Mouse (Mus musculus) embryonic stem cell, embryonic (primary cell): ENCODE results near the gene Cramp1l.

Source experiments
- CTCF ChIA-PET, 4 experiments: fragments of 300-600 bp in 2 of 4; fragments of 350-600 bp in 2 of 4; sonication (Branson Sonifier 250); formaldehyde crosslinking; loops; one replicate each; lab custom pipeline; 2022; ENCODE audit warnings: inconsistent platforms in 2 of 4; lab: Charles Lee
- POLR2A ChIA-PET, 4 experiments: fragments of 300-600 bp in 2 of 4; fragments of 350-600 bp in 2 of 4; sonication (Branson Sonifier 250); formaldehyde crosslinking; loops; one replicate each; lab custom pipeline; 2022; ENCODE audit warnings: antibody characterized with exemption in 4 of 4, inconsistent platforms in 1 of 4; lab: Charles Lee

Cramp1l gene

DNA sequence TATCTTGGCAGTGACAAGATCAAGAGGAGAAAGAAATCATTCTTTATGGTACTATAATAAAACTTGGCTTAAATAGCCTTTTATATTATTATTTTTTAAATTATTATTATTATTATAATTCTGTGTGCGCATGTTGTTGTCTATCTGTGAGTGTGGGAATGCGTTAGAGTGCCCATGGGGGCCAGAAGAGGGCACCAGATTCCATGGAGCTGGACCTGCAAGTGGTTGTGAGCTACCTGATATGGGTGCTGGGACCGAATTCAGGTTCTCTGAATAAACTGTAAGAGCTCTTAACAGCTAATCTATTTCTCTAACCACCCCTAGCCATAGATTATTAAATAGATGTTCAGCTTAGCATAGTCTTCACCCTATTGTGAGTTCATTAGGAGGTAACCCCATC is 10.5 kb downstream of the Cramp1l start:
- POLR2A ChIA-PET: interaction anchor here in 3 of 4 experiments (0.9 to 2.5 kb wide), 5 partner anchors 10 to 45 kb away, joined by 3 to 7 read pairs (median 6); partner anchors contain the start of genes Cramp1l (in 2 of the 3), Ift140 (in 2 of the 3) and Jpt2 (in 1 of the 3)
- CTCF ChIA-PET: interaction anchor here in 2 of 4 experiments (0.6 to 1.2 kb wide), 2 partner anchors 12 to 78 kb away, joined by 3 to 4 read pairs; partner anchors contain the start of gene Tmem204 (in 1 of the 2)

DNA sequence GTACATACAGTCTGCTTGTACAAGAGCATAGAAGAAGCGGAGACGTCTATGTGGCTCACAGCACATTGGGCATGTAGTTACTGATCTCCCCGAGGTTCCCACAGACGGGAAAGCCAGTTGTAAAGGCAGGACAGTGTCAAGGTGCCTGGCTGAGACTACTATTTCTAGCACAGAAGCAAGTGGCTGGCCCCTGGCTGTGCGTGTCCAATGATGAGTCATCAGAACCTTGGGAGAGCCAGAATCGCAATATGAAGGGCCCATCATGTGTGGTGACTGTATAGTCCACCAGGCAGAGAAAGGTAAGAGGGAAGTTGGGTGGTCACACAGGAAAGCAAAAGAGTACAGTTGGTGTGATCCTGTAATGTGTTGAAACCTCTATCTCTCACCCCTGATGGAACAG is 20.9 kb downstream of the Cramp1l start:
- ChIA-PET POLR2A (interaction anchor here in 2 of 4 experiments (0.6 to 2.2 kb wide), 2 partner anchors 8 to 18 kb away, joined by 3 to 5 read pairs; no protein-coding TSS in a partner anchor), CTCF (interaction anchor here in 1 of 4 experiments (0.6 kb wide), 1 partner anchor 93 kb away, joined by 3 read pairs; no protein-coding TSS in a partner anchor)

DNA sequence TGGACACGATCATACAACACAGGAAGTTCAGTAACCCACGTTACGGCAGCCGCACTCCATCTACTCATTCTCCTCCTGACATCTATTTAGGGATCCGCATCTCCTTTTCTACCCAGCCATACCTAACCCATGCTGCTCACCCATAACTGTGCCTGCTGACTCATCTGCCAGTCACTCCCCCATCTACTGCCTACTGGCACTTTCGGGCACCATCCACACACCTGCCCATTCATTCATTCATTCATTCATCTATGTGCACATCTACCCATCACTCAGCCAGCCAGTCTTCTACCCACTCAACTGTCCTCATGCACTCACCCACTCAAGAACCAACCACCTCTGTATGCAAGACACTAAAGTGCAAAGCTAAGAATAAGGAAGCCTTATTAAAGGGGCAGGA is 28.4 kb downstream of the Cramp1l start:
- POLR2A ChIA-PET: interaction anchor here in 2 of 4 experiments (0.7 to 1.7 kb wide), 3 partner anchors 9 to 113 kb away, joined by 3 to 5 read pairs (median 3); partner anchors contain the start of genes Cramp1l (in 1 of the 2) and Ift140 (in 1 of the 2)
- CTCF ChIA-PET: no interaction called here

DNA sequence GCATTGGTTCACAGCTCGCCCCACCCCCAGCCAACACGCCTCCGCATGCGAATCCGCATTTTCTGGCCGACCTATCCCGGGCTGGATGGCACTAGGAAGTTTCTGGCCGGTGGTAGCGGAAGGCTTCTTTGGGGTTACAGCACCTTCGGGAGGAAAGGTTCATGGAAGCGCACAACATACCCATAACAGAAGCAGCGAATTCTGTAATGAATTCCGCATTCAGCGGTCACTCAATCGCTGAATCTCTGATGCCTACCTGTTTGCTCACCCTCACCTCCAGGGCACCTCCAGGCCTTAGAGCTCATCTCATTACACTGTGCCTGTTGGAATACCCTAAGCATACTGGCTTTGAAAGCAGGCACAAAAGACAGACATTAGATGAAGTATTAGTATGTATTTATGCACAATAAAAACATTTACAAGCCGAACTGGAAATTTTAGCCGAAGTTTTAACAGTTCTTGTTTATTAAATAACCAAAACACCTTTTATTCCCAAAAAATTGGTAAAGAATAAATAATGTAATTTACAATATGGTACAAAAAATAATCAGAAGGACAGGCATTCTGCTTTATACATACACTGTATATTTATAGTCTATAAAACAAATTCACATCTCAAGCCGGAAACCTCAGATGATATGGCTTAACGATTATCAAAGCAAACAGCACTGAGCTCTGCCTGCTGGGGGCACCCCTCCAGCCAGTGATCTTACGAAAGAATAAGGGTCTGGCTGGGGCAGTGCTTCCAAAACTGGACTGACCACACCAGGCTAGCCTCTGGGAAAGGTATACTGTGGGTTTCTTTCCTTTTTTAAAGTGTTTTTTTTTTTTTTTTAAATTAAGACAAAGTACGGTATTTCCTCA is 54.5 kb downstream of the Cramp1l start:
- CTCF ChIA-PET: interaction anchor here in 2 of 4 experiments (0.6 to 2.5 kb wide), 9 partner anchors 9 to 336 kb away, joined by 3 to 12 read pairs (median 3); partner anchors contain the start of genes Cramp1l (in 1 of the 2) and Mapk8ip3 (in 1 of the 2)

DNA sequence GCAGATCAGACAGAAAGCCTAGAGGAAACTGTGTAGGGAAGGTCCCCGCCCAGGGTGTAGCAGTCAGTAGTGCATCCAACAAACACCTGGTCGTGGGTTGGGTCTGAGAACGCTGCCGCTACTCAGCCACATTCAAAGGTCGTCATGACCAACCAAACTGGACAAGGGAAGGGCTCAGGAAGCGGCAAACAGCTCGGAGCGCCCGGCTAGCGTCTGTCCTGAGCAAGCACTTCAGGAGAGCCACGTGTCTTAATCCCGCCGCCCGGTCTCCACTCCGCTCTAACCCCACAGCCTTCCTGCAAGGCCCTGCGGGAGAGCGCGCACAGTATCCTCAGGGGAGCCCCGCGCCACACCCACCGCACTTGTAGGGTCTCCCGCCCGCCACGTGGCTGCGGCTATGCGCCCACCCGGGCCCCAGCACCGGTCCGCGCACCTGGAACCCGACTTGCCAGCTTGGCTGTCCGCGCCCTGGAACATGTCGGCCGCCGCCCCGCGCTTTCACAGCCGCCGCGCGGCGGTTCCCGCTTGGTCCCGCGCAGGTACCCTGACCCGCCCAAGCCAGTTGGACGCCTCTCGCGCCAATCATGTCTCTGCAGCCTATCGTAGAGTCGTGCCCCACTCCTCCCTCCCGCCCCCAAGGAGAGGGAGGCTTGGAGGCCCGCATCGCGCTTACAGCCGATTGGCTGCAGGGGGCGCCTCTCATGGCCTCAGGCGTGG is 55.3 kb downstream of the Cramp1l start, which contains the start of gene Jpt2:
TSS of gene Jpt2 (minus strand) at position 555 of the 717 bp plus-strand sequence.
- ChIA-PET CTCF (interaction anchor here in 2 of 4 experiments (0.6 to 2.5 kb wide), 8 partner anchors 8 to 336 kb away, joined by 3 to 10 read pairs (median 3); partner anchors contain the start of genes Cramp1l (in 1 of the 2) and Mapk8ip3 (in 1 of the 2)), POLR2A (interaction anchor here (0.5 to 8.0 kb wide), 82 partner anchors 8 to 547 kb away, joined by 3 to 92 read pairs (median 4); partner anchors contain the start of genes Eme2 (in 3 of the 4), Fahd1 (in 3 of the 4), Mapk8ip3 (in 3 of the 4) and Mrps34 (in 3 of the 4))

More for the DNA sequence above, 54.5 kb downstream of the Cramp1l start:
- POLR2A ChIA-PET: interaction anchor here (0.6 to 8.0 kb wide), 72 partner anchors 8 to 482 kb away, joined by 3 to 92 read pairs (median 5); partner anchors contain the start of genes Eme2 (in 3 of the 4), Fahd1 (in 3 of the 4), Mapk8ip3 (in 3 of the 4) and Mrps34 (in 3 of the 4)

DNA sequence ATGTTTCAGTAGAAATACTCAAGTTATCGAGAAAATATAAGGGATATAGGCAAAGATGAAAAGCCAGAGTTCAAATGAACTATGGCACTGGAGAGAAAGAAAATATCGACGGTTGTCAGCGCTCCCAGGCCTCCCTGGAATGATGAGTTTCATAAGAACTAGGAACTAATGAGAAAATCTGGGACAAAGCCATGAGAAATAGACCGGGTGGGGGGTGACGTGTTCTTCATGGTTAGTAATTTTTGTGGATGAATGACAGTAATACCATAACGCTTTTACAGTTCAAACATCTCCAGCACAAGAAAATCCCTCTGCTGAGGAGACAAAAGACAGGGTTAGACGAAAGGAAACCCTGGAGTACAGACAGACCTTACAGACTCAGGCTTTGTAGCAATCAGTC is 56.2 kb downstream of the Cramp1l start:
- ChIA-PET CTCF (interaction anchor here in 2 of 4 experiments (0.7 to 2.5 kb wide), 2 partner anchors 23 to 150 kb away, joined by 3 to 10 read pairs; partner anchors contain the start of gene Mapk8ip3 (in 1 of the 2)), POLR2A (interaction anchor here in 3 of 4 experiments (0.8 to 8.0 kb wide), 31 partner anchors 9 to 548 kb away, joined by 3 to 92 read pairs (median 7); partner anchors contain the start of genes Mapk8ip3 (in 3 of the 3), Eme2 (in 2 of the 3), Mrps34 (in 2 of the 3) and Cramp1l (in 1 of the 3))

DNA sequence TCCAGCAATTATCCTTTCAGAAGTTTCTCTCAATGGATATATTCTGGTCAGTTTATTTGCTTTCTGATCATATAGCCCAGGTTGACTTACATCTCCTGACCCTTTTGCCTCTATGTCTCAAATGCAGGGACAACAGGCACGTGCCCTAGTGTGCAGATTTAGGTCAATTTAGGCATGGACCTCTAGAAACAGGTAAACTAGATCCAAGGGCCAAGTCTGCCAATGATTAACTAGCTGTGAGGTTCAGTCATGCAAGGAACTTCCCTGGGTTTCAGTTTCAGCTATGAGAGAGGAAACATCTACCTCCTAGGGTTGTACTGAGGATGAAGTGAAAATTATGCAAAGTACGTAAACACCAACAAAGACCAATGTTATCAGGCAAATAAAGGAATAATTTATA is 62.3 kb downstream of the Cramp1l start:
- POLR2A ChIA-PET: interaction anchor here in 2 of 4 experiments (0.6 to 9.4 kb wide), 6 partner anchors 8 to 74 kb away, joined by 3 to 92 read pairs (median 3); partner anchors contain the start of genes Jpt2 (in 1 of the 2), Nubp2 (in 1 of the 2) and Spsb3 (in 1 of the 2)
- CTCF ChIA-PET: interaction anchor here in 1 of 4 experiments (1.2 kb wide), 1 partner anchor 208 kb away, joined by 3 read pairs; no protein-coding TSS in a partner anchor

DNA sequence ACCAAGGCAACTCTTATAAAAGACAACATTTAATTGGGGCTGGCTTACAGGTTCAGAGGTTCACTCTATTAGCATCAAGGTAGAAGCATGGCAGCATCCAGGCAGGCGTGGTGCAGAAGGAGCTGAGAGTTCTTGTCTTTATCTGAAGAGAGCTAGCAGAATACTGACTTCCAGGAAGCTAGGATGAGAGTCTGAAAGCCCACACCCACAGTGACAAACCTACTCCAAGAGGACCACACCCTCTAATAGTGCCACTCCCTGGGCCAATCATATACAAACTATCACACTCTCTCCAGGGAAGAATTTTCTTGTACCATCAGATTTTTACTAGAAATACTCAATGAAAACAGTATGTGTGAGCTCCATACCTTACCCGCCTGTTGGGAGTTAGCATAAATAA is 64.9 kb downstream of the Cramp1l start:
- ChIA-PET CTCF (interaction anchor here in 2 of 4 experiments (0.6 to 1.4 kb wide), 4 partner anchors 10 to 306 kb away, joined by 3 to 10 read pairs (median 3); partner anchors contain the start of gene Jpt2 (in 1 of the 2)), POLR2A (interaction anchor here (0.7 to 9.4 kb wide), 19 partner anchors 8 to 620 kb away, joined by 3 to 92 read pairs (median 6); partner anchors contain the start of genes Jpt2 (in 3 of the 4), Mapk8ip3 (in 3 of the 4), Cramp1l (in 1 of the 4) and Eme2 (in 1 of the 4))

DNA sequence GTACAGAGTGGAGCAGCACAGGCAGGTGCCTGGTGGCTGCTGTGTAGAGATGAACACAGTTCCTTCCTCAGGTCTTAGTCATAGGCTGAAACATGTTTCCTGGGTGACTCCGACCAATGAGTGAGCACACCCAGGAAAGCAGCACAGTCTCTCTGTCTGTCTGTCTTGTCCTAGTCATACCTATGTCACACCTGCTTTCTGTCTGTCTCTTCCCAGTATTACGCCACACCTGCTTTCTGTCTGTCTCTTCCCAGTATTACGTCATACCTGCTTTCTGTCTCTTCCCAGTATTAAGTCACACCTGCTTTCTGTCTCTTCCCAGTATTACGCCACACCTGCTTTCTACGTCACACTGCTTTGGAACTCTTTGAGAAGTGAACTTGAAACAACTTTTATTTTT is 67.4 kb downstream of the Cramp1l start:
- ChIA-PET POLR2A (interaction anchor here in 3 of 4 experiments (1.0 to 9.4 kb wide), 8 partner anchors 11 to 325 kb away, joined by 3 to 92 read pairs (median 8); partner anchors contain the start of genes Jpt2 (in 2 of the 3) and Mapk8ip3 (in 2 of the 3)), CTCF (no interaction called here)

DNA sequence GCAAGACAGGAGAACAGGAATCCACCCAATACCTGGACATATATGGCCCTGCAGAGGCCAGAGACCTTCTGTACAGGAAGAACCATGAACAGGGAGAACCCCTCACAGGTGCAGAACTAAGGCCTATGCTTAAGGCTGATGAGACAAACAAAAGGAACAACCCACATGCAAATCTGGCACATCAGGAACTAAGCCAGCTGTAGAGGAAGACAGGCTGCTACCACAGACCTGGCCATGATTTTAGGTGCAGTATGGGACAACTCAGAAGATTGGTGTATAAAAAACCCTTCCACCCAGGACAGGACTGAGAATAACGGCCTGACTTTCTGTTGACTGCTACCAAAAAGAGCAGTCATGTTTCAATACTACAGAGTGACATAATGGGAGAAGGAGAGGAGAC is 72.0 kb downstream of the Cramp1l start:
- POLR2A ChIA-PET: interaction anchor here in 2 of 4 experiments (1.5 to 9.4 kb wide), 4 partner anchors 8 to 17 kb away, joined by 3 to 92 read pairs (median 6); partner anchors contain the start of gene Jpt2 (in 2 of the 2)
- CTCF ChIA-PET: interaction anchor here in 1 of 4 experiments (1.1 kb wide), 1 partner anchor 15 kb away, joined by 3 read pairs; no protein-coding TSS in a partner anchor

DNA sequence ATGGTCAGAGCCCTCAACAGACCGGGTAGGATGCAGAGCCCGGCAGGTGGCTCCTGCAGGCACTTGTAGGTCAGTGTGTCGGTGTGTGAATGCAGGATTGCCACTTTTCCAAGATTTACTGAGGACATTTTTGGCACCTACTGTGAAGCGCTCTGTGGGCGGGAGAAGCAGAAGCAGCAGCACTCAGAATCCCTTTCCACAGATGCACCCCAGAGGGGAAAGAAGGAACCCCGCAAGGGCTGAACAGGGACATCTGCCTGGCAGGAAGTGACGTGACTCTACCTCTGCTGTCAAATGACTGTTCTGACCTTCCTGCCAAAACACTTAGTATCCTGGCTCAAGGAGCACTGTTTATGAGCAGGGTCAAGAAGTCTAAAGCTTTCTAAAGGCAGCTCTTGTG is 72.6 kb downstream of the Cramp1l start:
- CTCF ChIA-PET: interaction anchor here (0.6 to 1.1 kb wide), 5 partner anchors 8 to 18 kb away, joined by 3 read pairs; partner anchors contain the start of gene Jpt2 (in 1 of the 4)
- POLR2A ChIA-PET: interaction anchor here in 3 of 4 experiments (0.7 to 1.8 kb wide), 7 partner anchors 8 to 297 kb away, joined by 3 to 7 read pairs (median 3); partner anchors contain the start of genes Gnptg (in 1 of the 3), Jpt2 (in 1 of the 3) and Tsr3 (in 1 of the 3)

DNA sequence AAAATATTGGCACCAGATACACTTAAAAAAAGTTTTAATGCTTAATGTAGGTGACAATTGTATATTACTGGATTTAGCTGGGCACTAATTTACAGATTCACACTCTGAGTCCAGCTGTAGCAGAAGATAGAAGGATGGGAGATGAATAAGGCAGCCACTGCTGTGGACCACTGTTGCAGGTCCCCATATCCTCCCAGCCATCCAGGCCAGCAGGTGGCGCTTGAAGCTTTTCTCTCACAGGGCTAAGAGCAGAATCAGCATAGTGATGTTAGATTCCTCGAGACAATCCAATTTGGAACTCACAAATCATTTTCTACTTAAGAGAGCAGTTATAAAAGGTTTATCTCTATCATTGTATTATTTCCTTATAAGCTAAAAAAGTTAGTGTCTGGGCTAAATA is 73.1 kb downstream of the Cramp1l start:
- POLR2A ChIA-PET: interaction anchor here in 3 of 4 experiments (0.7 to 1.8 kb wide), 7 partner anchors 9 to 297 kb away, joined by 3 to 7 read pairs (median 3); partner anchors contain the start of genes Gnptg (in 1 of the 3), Jpt2 (in 1 of the 3) and Tsr3 (in 1 of the 3)
- CTCF ChIA-PET: interaction anchor here (0.6 to 1.1 kb wide), 8 partner anchors 9 to 296 kb away, joined by 3 to 5 read pairs (median 3); partner anchors contain the start of genes Jpt2 (in 1 of the 4) and Tmem204 (in 1 of the 4)

DNA sequence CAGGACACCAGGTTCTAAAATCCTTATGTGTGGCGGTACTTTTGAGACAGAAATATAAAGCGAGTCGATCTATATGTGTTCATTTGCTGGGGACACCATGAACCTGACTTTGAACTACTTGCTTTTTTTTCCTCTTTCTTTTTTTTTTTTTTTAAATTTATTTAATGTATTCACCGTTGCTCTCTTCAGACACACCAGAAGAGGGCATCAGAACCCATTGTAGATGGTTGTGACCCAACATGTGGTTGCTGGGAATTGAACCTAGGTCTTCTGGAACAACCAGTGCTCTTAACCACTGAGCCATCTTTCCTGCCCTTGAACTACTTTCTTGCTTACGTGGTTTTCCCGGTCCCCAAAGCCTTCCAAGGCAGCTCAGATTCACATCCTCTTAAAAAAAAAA is 78.3 kb downstream of the Cramp1l start:
- ChIA-PET POLR2A (interaction anchor here in 3 of 4 experiments (0.6 to 7.6 kb wide), 45 partner anchors 8 to 881 kb away, joined by 3 to 51 read pairs (median 4); partner anchors contain the start of genes Jpt2 (in 3 of the 3), Cramp1l (in 2 of the 3), Ift140 (in 2 of the 3) and Meiob (in 2 of the 3)), CTCF (interaction anchor here in 3 of 4 experiments (0.6 to 2.0 kb wide), 7 partner anchors 19 to 113 kb away, joined by 3 to 10 read pairs (median 4); partner anchors contain the start of genes Fahd1 (in 1 of the 3) and Jpt2 (in 1 of the 3))

DNA sequence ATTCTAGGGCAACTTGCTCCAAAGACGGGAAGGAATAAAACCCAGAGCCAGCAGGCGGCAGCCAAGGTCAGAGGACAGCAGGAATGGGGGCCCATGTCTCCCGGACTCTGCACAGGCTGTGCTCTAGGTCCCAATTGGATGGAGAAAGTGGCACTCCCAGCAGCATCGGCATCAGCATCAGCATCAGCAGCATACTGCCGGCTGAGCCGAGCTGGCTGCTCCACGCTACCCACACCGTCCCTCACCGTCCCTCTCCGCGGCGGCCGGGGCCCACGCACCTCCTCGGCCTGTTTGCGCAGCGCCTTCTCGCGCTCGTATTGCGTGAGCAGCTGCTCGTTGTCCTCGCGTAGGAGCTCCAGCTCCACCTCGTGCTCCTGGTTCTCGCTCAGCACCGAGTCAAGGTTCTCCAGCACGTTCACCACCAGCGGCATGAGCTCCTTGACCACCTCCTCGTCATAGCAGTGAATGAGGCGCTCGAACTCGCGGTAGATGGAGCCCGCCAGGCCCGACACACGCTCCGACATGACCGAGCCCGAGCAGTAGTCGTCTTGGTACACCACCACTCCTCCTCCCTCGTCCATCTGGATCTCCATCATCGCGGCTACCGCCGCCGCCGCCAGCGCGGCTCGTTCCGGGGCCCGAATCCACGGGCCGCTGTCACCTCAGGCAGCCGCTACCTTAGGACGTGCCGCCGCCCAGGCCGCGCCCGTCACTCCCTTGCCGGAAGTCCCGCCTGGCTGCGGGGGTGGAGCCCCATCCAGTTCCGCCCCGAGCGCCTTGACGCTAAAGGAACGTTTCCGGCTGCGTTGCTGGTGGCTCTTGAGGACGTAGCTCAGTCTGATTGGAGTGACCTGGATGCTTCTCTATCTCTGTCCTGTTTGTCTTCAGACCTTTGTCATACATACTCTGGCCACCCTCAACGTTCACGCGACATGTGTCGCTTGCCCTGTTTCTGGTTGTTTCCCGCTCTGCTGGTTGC is 79.0 kb downstream of the Cramp1l start, which contains the start of gene Mapk8ip3:
TSS of gene Mapk8ip3 (minus strand) at position 719 of the 979 bp plus-strand sequence.
- POLR2A ChIA-PET: interaction anchor here (0.5 to 7.6 kb wide), 54 partner anchors 9 to 458 kb away, joined by 3 to 51 read pairs (median 4); partner anchors contain the start of genes Jpt2 (in 3 of the 4), Cramp1l (in 2 of the 4), Ift140 (in 2 of the 4) and Meiob (in 2 of the 4)

More for the DNA sequence above, 79.0 kb downstream of the Cramp1l start, which contains the start of gene Mapk8ip3:
- CTCF ChIA-PET: interaction anchor here in 3 of 4 experiments (0.6 to 2.0 kb wide), 10 partner anchors 20 to 581 kb away, joined by 3 to 10 read pairs (median 4); partner anchors contain the start of genes Fahd1 (in 1 of the 3) and Jpt2 (in 1 of the 3)
